Mouse (Mus musculus) CH12.LX (cell line): Measurements from ENCODE around the gene Myzap. TPM values are rescaled to one million over a fixed set of nuclear protein-coding genes. Genes with fewer than 3 reads are reported as not detected.

Experiments used
- DNase-seq: peaks from one replicate; pipeline ENCODE4 v3.0.0-alpha.2; 2013; ENCODE audit errors: extremely low read depth
- H3K27ac ChIP-seq: 2 replicates; pipeline ENCODE4 v1.5.1; 2012; ENCODE audit warnings: low read depth, mild to moderate bottlenecking, control low read depth, moderate library complexity; ENCODE audit not compliant: insufficient read depth
- H3K27me3 ChIP-seq: replicated peaks from 2 replicates; pipeline ENCODE3; 2012; ENCODE audit warnings: inconsistent platforms
- H3K36me3 ChIP-seq, 2 experiments: replicated peaks in 1 of 2; 2 replicates each; pipeline versions ENCODE3 to v1.6.1; 2012; ENCODE audit warnings: inconsistent platforms in 1 of 2, low read length in 1 of 2, mild to moderate bottlenecking in 1 of 2, mixed read lengths in 1 of 2, moderate library complexity in 1 of 2; ENCODE audit not compliant: control insufficient read depth in 1 of 2, insufficient read depth in 1 of 2
- H3K4me1 ChIP-seq, 2 experiments: 2 replicates each; pipeline ENCODE4 v1.6.1; 2012; ENCODE audit warnings: inconsistent platforms in 1 of 2, moderate library complexity in 1 of 2; ENCODE audit not compliant: insufficient read depth in 2 of 2, control insufficient read depth in 1 of 2
- H3K4me2 ChIP-seq: 2 replicates; pipeline ENCODE4 v1.6.1; 2012; ENCODE audit warnings: low read depth, mild to moderate bottlenecking, control low read depth; ENCODE audit not compliant: poor library complexity, insufficient read depth, severe bottlenecking
- H3K4me3 ChIP-seq, 3 experiments: fragments of 150-350 bp in 1 of 3; sonication (generic) in 1 of 3; replicated peaks in 1 of 3; 2 replicates each; pipeline versions ENCODE3 to v1.5.1; 2011 to 2012; ENCODE audit warnings: low read depth in 2 of 3, low read length in 2 of 3, mild to moderate bottlenecking in 2 of 3, moderate library complexity in 2 of 3, control low read depth in 1 of 3, improper control_type of control experiment in 1 of 3, inconsistent platforms in 1 of 3, mixed read lengths in 1 of 3; ENCODE audit not compliant: poor library complexity in 1 of 3
- H3K79me2 ChIP-seq: replicated peaks from 2 replicates; pipeline ENCODE4 v1.6.1; 2012; ENCODE audit warnings: mild to moderate bottlenecking, moderate library complexity; ENCODE audit not compliant: control insufficient read depth, poor library complexity, insufficient read depth, severe bottlenecking; ENCODE audit errors: extremely low read depth
- H3K9ac ChIP-seq: 2 replicates; pipeline ENCODE4 v1.6.1; 2012; ENCODE audit warnings: low read depth, mild to moderate bottlenecking, control low read depth, moderate library complexity; ENCODE audit not compliant: insufficient read depth
- H3K9me3 ChIP-seq: replicated peaks from 2 replicates; pipeline ENCODE3; 2012; ENCODE audit warnings: low read length, inconsistent platforms, mixed read lengths
- CHD1 ChIP-seq: IDR thresholded peaks from 2 replicates; pipeline ENCODE4 v1.6.1; 2012; ENCODE audit warnings: low read depth, low read length, improper control_type of control experiment, inconsistent platforms
- CTCF ChIP-seq, 2 experiments: IDR thresholded peaks in 1 of 2; conservative IDR thresholded peaks in 1 of 2; 2 replicates each; pipeline ENCODE4 v1.5.1; 2011 to 2012; ENCODE audit warnings: low read depth in 2 of 2, low read length in 2 of 2, improper control_type of control experiment in 1 of 2, inconsistent platforms in 1 of 2, mild to moderate bottlenecking in 1 of 2, moderate library complexity in 1 of 2
- E2F4 ChIP-seq: IDR thresholded peaks from 2 replicates; pipeline ENCODE4 v1.6.1; 2011; ENCODE audit warnings: low read depth, low read length, improper control_type of control experiment; ENCODE audit not compliant: insufficient replicate concordance
- ELF1 ChIP-seq: IDR thresholded peaks from 2 replicates; pipeline ENCODE4 v1.6.1; 2014; ENCODE audit warnings: low read depth, mild to moderate bottlenecking, inconsistent platforms, low read length, improper control_type of control experiment
- EP300 ChIP-seq: IDR thresholded peaks from 2 replicates; pipeline ENCODE4 v1.6.1; 2011; ENCODE audit warnings: low read length, improper control_type of control experiment
- ETS1 ChIP-seq: conservative IDR thresholded peaks from 2 replicates; pipeline ENCODE4 v1.6.1; 2012; ENCODE audit warnings: low read depth, mild to moderate bottlenecking, inconsistent platforms, low read length, improper control_type of control experiment, moderate library complexity
- GABPA ChIP-seq: IDR thresholded peaks from 2 replicates; pipeline ENCODE4 v1.6.1; 2012; ENCODE audit warnings: low read depth, low read length, improper control_type of control experiment, inconsistent platforms; ENCODE audit not compliant: insufficient replicate concordance
- HCFC1 ChIP-seq: IDR thresholded peaks from 2 replicates; pipeline ENCODE4 v1.6.1; 2012; ENCODE audit warnings: low read depth, mild to moderate bottlenecking, inconsistent platforms, low read length, improper control_type of control experiment
- JUN ChIP-seq: IDR thresholded peaks from 2 replicates; pipeline ENCODE4 v1.6.1; 2011; ENCODE audit warnings: low read depth, mild to moderate bottlenecking, low read length, improper control_type of control experiment, moderate library complexity; ENCODE audit not compliant: insufficient read depth
- KAT2A ChIP-seq: IDR thresholded peaks from 2 replicates; pipeline ENCODE4 v1.6.1; 2012; ENCODE audit warnings: low read length, improper control_type of control experiment, inconsistent platforms; ENCODE audit not compliant: insufficient replicate concordance
- NELFE ChIP-seq: IDR thresholded peaks from 2 replicates; pipeline ENCODE4 v1.6.1; 2011; ENCODE audit warnings: low read depth, low read length, improper control_type of control experiment
- RAD21 ChIP-seq: IDR thresholded peaks from 2 replicates; pipeline ENCODE4 v1.6.1; 2011; ENCODE audit warnings: low read depth, mild to moderate bottlenecking, low read length, improper control_type of control experiment, moderate library complexity
- SIN3A ChIP-seq: IDR thresholded peaks from 2 replicates; pipeline ENCODE4 v1.6.1; 2012; ENCODE audit warnings: low read length, improper control_type of control experiment, inconsistent platforms
- SMC3 ChIP-seq: IDR thresholded peaks from 2 replicates; pipeline ENCODE4 v1.6.1; 2011; ENCODE audit warnings: low read depth, low read length, improper control_type of control experiment
- TBP ChIP-seq: conservative IDR thresholded peaks from 2 replicates; pipeline ENCODE4 v1.6.1; 2011; ENCODE audit warnings: low read depth, low read length, improper control_type of control experiment
- USF2 ChIP-seq: conservative IDR thresholded peaks from 2 replicates; pipeline ENCODE4 v1.6.1; 2011; ENCODE audit warnings: low read depth, low read length, improper control_type of control experiment
- ZMIZ1 ChIP-seq: IDR thresholded peaks from 2 replicates; pipeline ENCODE4 v1.6.1; 2012; ENCODE audit warnings: low read depth, mild to moderate bottlenecking, inconsistent platforms, low read length, improper control_type of control experiment
- dilution Hi-C: fragments of 300-500 bp; cut with MboI; formaldehyde crosslinking; loops from 2 replicates; pipeline ENCODE4 v1.14.3; 2020; ENCODE audit warnings: low sequenced_read_pairs; ENCODE audit not compliant: extremely low pct_unique_long_range_greater_than_20kb, extremely low pct_ligation_motif_present
- in situ Hi-C: fragments of 300-500 bp; cut with MboI; formaldehyde crosslinking; loops from 3 replicates; pipeline ENCODE4 v1.14.3; 2019; ENCODE audit warnings: low sequenced_read_pairs, low pct_ligation_motif_present, low pct_unique_long_range_greater_than_20kb, mixed read lengths
- polyA plus RNA-seq: library from polyadenylated mRNA; unstranded; fragments of >175 nt; gene quantifications from 2 replicates; pipeline ENCODE4 v1.2.1, GENCODE M21; 2012; ENCODE audit warnings: low read depth; ENCODE audit not compliant: insufficient read length
- total RNA-seq, 2 experiments: library from RNA; depleted of rRNA; stranded (reverse); fragments of 300-350 nt in 1 of 2; fragments of >200 nt in 1 of 2; gene quantifications; 2 replicates each; pipeline ENCODE4 v1.2.3; 2012 to 2014

Gene Myzap
- total and polyA plus RNA-seq, 3 experiments, result 2.9 to 7.5 (median 6.2) TPM

GRCm38 (mm10) chr9:71617363-71617762 lies 25.2 kb upstream of the Myzap start:
- H3K27ac ChIP-seq, result no peak overlapping the region
- no peaks in the 10 kb centered on the region for H3K79me2 ChIP-seq
- no peaks in the 10 kb centered on the region for H3K36me3 ChIP-seq
- no peaks in the 10 kb centered on the region for H3K27me3 ChIP-seq
- no peak for TF ChIP-seq TBP
- TF ChIP-seq CHD1, result no peak
- no peak for TF ChIP-seq GABPA
- peak; percentile 61 for TF ChIP-seq SMC3
- TF ChIP-seq HCFC1, result no peak
- peak; percentile 56 to 78 for TF ChIP-seq CTCF (conservative IDR thresholded peaks at IDR 0.05 in 1 of 2, IDR thresholded peaks at IDR 0.05 in 1 of 2; ENCODE audit: low read depth in 2 of 2, low read length in 2 of 2)
- TF ChIP-seq EP300, result no peak
- no peak for TF ChIP-seq KAT2A
- peak; percentile 59 for TF ChIP-seq RAD21
- H3K4me1 ChIP-seq, result no peaks in the 10 kb centered on the region; a peak in 1 of 4 replicates
- dilution Hi-C loops (no loop called here), in situ Hi-C loops (loop anchor here (25.0 kb wide), 1 partner anchor 405 kb away; the partner anchor contains the start of gene Aldh1a2)
- DNase-seq, result peak; percentile 53
- no peak overlapping the region for H3K4me2 ChIP-seq
- no peak overlapping the region for H3K4me3 ChIP-seq
- H3K9me3 ChIP-seq, result no peaks in the 10 kb centered on the region
- H3K9ac ChIP-seq, result no peak overlapping the region

DNA sequence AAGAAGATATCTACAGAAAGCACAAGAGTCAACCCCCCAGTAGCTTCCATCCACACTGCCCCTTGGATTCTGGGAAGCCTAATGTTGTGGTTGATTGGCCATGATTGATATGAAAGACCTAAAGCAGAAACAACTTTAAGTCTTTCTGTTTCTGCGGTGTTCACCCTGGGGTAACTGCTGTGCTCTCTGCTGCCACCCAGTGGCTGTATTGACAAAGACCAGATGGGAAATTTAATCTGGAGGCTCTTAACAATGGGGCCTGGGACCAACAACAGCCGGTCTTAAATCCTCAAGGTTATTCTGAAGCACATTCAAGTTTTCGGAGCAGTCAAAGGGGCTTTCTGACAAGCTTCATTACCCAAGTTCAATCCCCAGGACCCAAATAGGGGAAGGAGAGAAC lies 24.0 kb upstream of the Myzap start:
- Histone ChIP-seq H3K4me1 (no peaks in the 10 kb centered on the region; a peak in 1 of 4 replicates), H3K4me3 (no peak overlapping the region), H3K79me2 (no peaks in the 10 kb centered on the region), H3K9me3 (no peaks in the 10 kb centered on the region), H3K4me2 (peak overlapping the region; percentile 47; the same call in 1 of the 2 replicates), H3K27ac (no peak overlapping the region), H3K9ac (no peak overlapping the region), H3K27me3 (no peaks in the 10 kb centered on the region), H3K36me3 (no peaks in the 10 kb centered on the region)
- in situ Hi-C loops, result loop anchor here (25.0 kb wide), 1 partner anchor 404 kb away; the partner anchor contains the start of gene Aldh1a2
- DNase-seq, result peak; percentile 81
- no peak for TF ChIP-seq ETS1
- TF ChIP-seq SMC3, result peak; percentile 73
- no peak for TF ChIP-seq ZMIZ1
- no peak for TF ChIP-seq SIN3A
- no peak for TF ChIP-seq NELFE
- no peak for TF ChIP-seq E2F4
- TF ChIP-seq JUN, result no peak
- TF ChIP-seq KAT2A, result no peak
- no peak for TF ChIP-seq USF2
- peak; percentile 50 for TF ChIP-seq RAD21
- no peak for TF ChIP-seq ELF1
- TF ChIP-seq CTCF (conservative IDR thresholded peaks at IDR 0.05 in 1 of 2, IDR thresholded peaks at IDR 0.05 in 1 of 2; ENCODE audit: low read depth in 2 of 2, low read length in 2 of 2), result peak; percentile 89 to 93
- dilution Hi-C loops, result no loop called here
